Comparison of ENCODE assay signal across 18 mouse cellular contexts in the genomic region with DNA sequence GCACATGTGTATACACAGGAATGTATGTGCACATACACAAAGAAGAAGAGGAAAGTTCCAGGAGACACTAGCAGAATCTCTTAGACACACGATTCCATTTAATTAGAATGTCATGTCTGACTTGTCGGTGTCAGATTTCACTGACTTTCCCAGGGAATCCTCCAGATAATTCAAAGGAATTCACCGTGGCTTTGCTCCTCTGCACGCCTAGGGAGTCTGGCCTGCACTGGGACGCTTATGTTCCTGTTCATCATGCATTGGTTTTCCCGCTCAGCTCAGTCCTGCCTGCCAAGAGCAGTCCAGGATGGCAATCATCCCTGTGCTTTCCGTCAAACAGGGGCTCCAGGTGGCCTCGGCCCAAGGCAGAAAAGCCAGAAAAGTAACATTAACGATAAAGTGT. TPM values are rescaled to one million over a fixed set of nuclear protein-coding genes. Genes with fewer than 3 reads are reported as not detected.
DNase-seq lines count a peak whose midpoint lies in the region; ATAC-seq lines count a peak whose summit lies in the region.
"Had no signal": no experiment of that assay in that cellular context is flagged by ENCODE, and none has a peak within 500 bp of the region (broad histone marks: within the 10 kb centered on the region; RNA-seq: fewer than 3 reads in every experiment).

No protein-coding gene starts in this region.

- no peak overlapping the region for H3K27ac ChIP-seq in hindbrain, embryonic 10.5 days
- H3K27ac ChIP-seq in hindbrain, embryonic 14.5 days = no peak overlapping the region
- no peak overlapping the region for H3K27ac ChIP-seq in neural tube, embryonic 15.5 days (replicated peaks)
- peak overlapping the region; percentile 55; the same call in 1 of the 2 replicates for H3K27ac ChIP-seq in embryonic facial prominence, embryonic 13.5 days
- H3K27ac ChIP-seq: heart, embryonic 15.5 days; hindbrain, embryonic 12.5 days; limb, embryonic 12.5 days; midbrain, embryonic 15.5 days; neural tube, embryonic 12.5 days; stomach, embryonic 15.5 days had no signal

- WGBS in hindbrain, embryonic 10.5 days = 36% methylated on average over 9 of the region's 9 CpGs
- WGBS in hindbrain, embryonic 14.5 days = 37% methylated on average over 9 of the region's 9 CpGs
- WGBS in neural tube, embryonic 15.5 days = 53% methylated on average over 9 of the region's 9 CpGs
- WGBS in embryonic facial prominence, embryonic 13.5 days = 9% methylated on average over 9 of the region's 9 CpGs

- H3K36me3 ChIP-seq in hindbrain, embryonic 10.5 days = no peaks in the 10 kb centered on the region
- H3K36me3 ChIP-seq in hindbrain, embryonic 14.5 days (replicated peaks; ENCODE audit: control insufficient read depth, insufficient read depth) = no peaks in the 10 kb centered on the region
- H3K36me3 ChIP-seq in neural tube, embryonic 15.5 days = no peaks in the 10 kb centered on the region
- no peaks in the 10 kb centered on the region for H3K36me3 ChIP-seq in embryonic facial prominence, embryonic 13.5 days
- H3K36me3 ChIP-seq: heart, embryonic 15.5 days; hindbrain, embryonic 12.5 days; limb, embryonic 12.5 days; midbrain, embryonic 15.5 days; neural tube, embryonic 12.5 days; stomach, embryonic 15.5 days had no signal

- H3K4me2 ChIP-seq in hindbrain, embryonic 14.5 days (replicated peaks) = no peak overlapping the region
- H3K4me2 ChIP-seq in neural tube, embryonic 15.5 days = no peak overlapping the region
- no peak overlapping the region for H3K4me2 ChIP-seq in embryonic facial prominence, embryonic 13.5 days
- H3K4me2 ChIP-seq: heart, embryonic 15.5 days; hindbrain, embryonic 12.5 days; limb, embryonic 12.5 days; midbrain, embryonic 15.5 days; neural tube, embryonic 12.5 days; stomach, embryonic 15.5 days had no signal

- no peaks in the 10 kb centered on the region for H3K27me3 ChIP-seq in hindbrain, embryonic 10.5 days (ENCODE audit: insufficient read depth, poor library complexity, severe bottlenecking)
- H3K27me3 ChIP-seq in hindbrain, embryonic 14.5 days (ENCODE audit: control insufficient read depth, insufficient read depth, low read length) = no peaks in the 10 kb centered on the region
- H3K27me3 ChIP-seq in neural tube, embryonic 15.5 days (replicated peaks) = no peaks in the 10 kb centered on the region
- no peaks in the 10 kb centered on the region for H3K27me3 ChIP-seq in embryonic facial prominence, embryonic 13.5 days
- H3K27me3 ChIP-seq: heart, embryonic 15.5 days; hindbrain, embryonic 12.5 days; midbrain, embryonic 15.5 days; neural tube, embryonic 12.5 days; stomach, embryonic 15.5 days had no signal

- no peak overlapping the region for H3K4me3 ChIP-seq in hindbrain, embryonic 10.5 days
- H3K4me3 ChIP-seq in hindbrain, embryonic 14.5 days (replicated peaks; ENCODE audit: low read length) = no peak overlapping the region
- no peak overlapping the region for H3K4me3 ChIP-seq in neural tube, embryonic 15.5 days (replicated peaks)
- H3K4me3 ChIP-seq in embryonic facial prominence, embryonic 13.5 days = no peak overlapping the region
- H3K4me3 ChIP-seq: heart, embryonic 15.5 days; hindbrain, embryonic 12.5 days; limb, embryonic 12.5 days; midbrain, embryonic 15.5 days; neural tube, embryonic 12.5 days; stomach, embryonic 15.5 days had no signal

- no peak overlapping the region for H3K9ac ChIP-seq in hindbrain, embryonic 14.5 days
- H3K9ac ChIP-seq in neural tube, embryonic 15.5 days (replicated peaks) = no peak overlapping the region
- no peak overlapping the region for H3K9ac ChIP-seq in embryonic facial prominence, embryonic 13.5 days
- H3K9ac ChIP-seq: heart, embryonic 15.5 days; hindbrain, embryonic 12.5 days; limb, embryonic 12.5 days; midbrain, embryonic 15.5 days; neural tube, embryonic 12.5 days; stomach, embryonic 15.5 days had no signal

- peaks cover 7% of the 10 kb centered on the region; the same call in 1 of the 2 replicates for H3K4me1 ChIP-seq in hindbrain, embryonic 10.5 days (replicated peaks)
- 0 out of 2 replicates have a peak, but pooled peaks cover 7% of the 10 kb centered on the region for H3K4me1 ChIP-seq in hindbrain, embryonic 14.5 days (replicated peaks; ENCODE audit: control insufficient read depth, insufficient read depth, low read length)
- H3K4me1 ChIP-seq in neural tube, embryonic 15.5 days = 0 out of 2 replicates have a peak, but pooled peaks cover 3% of the 10 kb centered on the region
- peaks cover 12% of the 10 kb centered on the region for H3K4me1 ChIP-seq in embryonic facial prominence, embryonic 13.5 days
- H3K4me1 ChIP-seq: heart, embryonic 15.5 days; limb, embryonic 12.5 days; midbrain, embryonic 15.5 days; neural tube, embryonic 12.5 days; stomach, embryonic 15.5 days had no signal

- no peak for ATAC-seq in hindbrain, embryonic 14.5 days (ENCODE audit: low FRiP score)
- no peak for ATAC-seq in neural tube, embryonic 15.5 days (ENCODE audit: low FRiP score)
- no peak for ATAC-seq in embryonic facial prominence, embryonic 13.5 days (ENCODE audit: insufficient number of reproducible peaks, insufficient read depth, low FRiP score, low TSS enrichment, low read depth)
- ATAC-seq: intestine, postnatal 0 days; midbrain, embryonic 15.5 days had no signal

- H3K9me3 ChIP-seq in hindbrain, embryonic 10.5 days = no peaks in the 10 kb centered on the region
- H3K9me3 ChIP-seq in hindbrain, embryonic 14.5 days (ENCODE audit: control insufficient read depth, low read length) = no peaks in the 10 kb centered on the region
- no peaks in the 10 kb centered on the region for H3K9me3 ChIP-seq in neural tube, embryonic 15.5 days (replicated peaks)
- H3K9me3 ChIP-seq in embryonic facial prominence, embryonic 13.5 days = no peaks in the 10 kb centered on the region
- H3K9me3 ChIP-seq: heart, embryonic 15.5 days; hindbrain, embryonic 12.5 days; limb, embryonic 12.5 days; midbrain, embryonic 15.5 days; neural tube, embryonic 12.5 days; stomach, embryonic 15.5 days had no signal

- peak; percentile 12 for DNase-seq in hindbrain, embryonic 10.5 days (ENCODE audit: low spot score)
- no peak for DNase-seq in hindbrain, embryonic 14.5 days (ENCODE audit: low spot score)
- DNase-seq in neural tube, embryonic 10.5 days (ENCODE audit: extremely low spot score, low spot score) = peak; percentile 25
- no peak for DNase-seq in cerebellum, adult 11 months
- no peak for DNase-seq in retina, embryonic 14.5 days (ENCODE audit: low spot score)
- no peak for DNase-seq in spleen, postnatal 4 days (ENCODE audit: low spot score in 2 of 2)
- DNase-seq: B cell, adult 2 months; cerebellum, adult 2 months; lung, postnatal 36 days had no signal

RNA-seq across cellular contexts. Expression of a gene that starts 34.9 kb away (rescaled TPM):
- polyA plus RNA-seq in hindbrain, embryonic 10.5 days (2016; fragmentation: Nextera tagmentation; extraction: Ambion mirVana) = 17.6 and 24.0 TPM in 2 replicates
- polyA plus RNA-seq in hindbrain, embryonic 14.5 days (2014; fragmentation: Nextera tagmentation; extraction: Ambion mirVana) = 25.9 and 29.9 TPM in 2 replicates
- polyA plus RNA-seq in neural tube, embryonic 15.5 days (2015; fragmentation: Nextera tagmentation; extraction: Ambion mirVana) = 41.3 and 49.3 TPM in 2 replicates
- 34.7 and 40.6 TPM in 2 replicates for polyA plus RNA-seq in embryonic facial prominence, embryonic 13.5 days (2015; fragmentation: Nextera tagmentation; extraction: Ambion mirVana)

Comparison
In these comparisons a context has a peak if more than half of its experiments do, and no peak if none do; other contexts are left out.
1. DNase-seq: peak in hindbrain, embryonic 10.5 days (single experiment) and neural tube, embryonic 10.5 days (single experiment); none in hindbrain, embryonic 14.5 days (single experiment), cerebellum, adult 11 months (single experiment), retina, embryonic 14.5 days (single experiment) and spleen, postnatal 4 days (0 of 2).